Mouse (Mus musculus): ENCODE measurements around the gene Cyb5r4.
"Not testable (repeated sequence)": the region's sequence is repeated elsewhere in the genome, so short reads cannot be mapped to it uniquely, and the experiment has no call there.

Gene Cyb5r4

GRCm38 (mm10) chr9:87021778-87022523 is at the start of gene Cyb5r4:
Gene Cyb5r4, plus strand, starts transcription at chr9:87022014.
- DNase-seq (ENCODE audit: low spot score), result peak; percentile 98

GRCm38 (mm10) chr9:86972471-86972870 is 49.3 kb upstream of the Cyb5r4 start:
- not testable (repeated sequence) for DNase-seq (ENCODE audit: low spot score)

GRCm38 (mm10) chr9:86973562-86973961 is 48.3 kb upstream of the Cyb5r4 start:
- DNase-seq (ENCODE audit: low spot score), result no peak

- peak; percentile 50 for DNase-seq (ENCODE audit: low spot score)
Measured at GRCm38 (mm10) chr9:86976896-86977295, 44.9 kb upstream of the Cyb5r4 start.

- no peak for DNase-seq (ENCODE audit: low spot score)
Measured at GRCm38 (mm10) chr9:86978257-86978907, 43.4 kb upstream of the Cyb5r4 start.

GRCm38 (mm10) chr9:86980048-86980447 is 41.8 kb upstream of the Cyb5r4 start:
- no peak for DNase-seq (ENCODE audit: low spot score)

GRCm38 (mm10) chr9:86980942-86981341 is 40.9 kb upstream of the Cyb5r4 start:
- no peak for DNase-seq (ENCODE audit: low spot score)

- no peak for DNase-seq (ENCODE audit: low spot score)
Measured at GRCm38 (mm10) chr9:86981551-86981950, 40.3 kb upstream of the Cyb5r4 start.

- no peak for DNase-seq (ENCODE audit: low spot score)
Measured at GRCm38 (mm10) chr9:86984583-86984982, 37.2 kb upstream of the Cyb5r4 start.

GRCm38 (mm10) chr9:86985105-86985504 is 36.7 kb upstream of the Cyb5r4 start:
- no peak for DNase-seq (ENCODE audit: low spot score)

GRCm38 (mm10) chr9:86986703-86987296 is 35.0 kb upstream of the Cyb5r4 start:
- no peak for DNase-seq (ENCODE audit: low spot score)

GRCm38 (mm10) chr9:86989822-86990221 is 32.0 kb upstream of the Cyb5r4 start:
- no peak for DNase-seq (ENCODE audit: low spot score)

- no peak for DNase-seq (ENCODE audit: low spot score)
Measured at GRCm38 (mm10) chr9:86991758-86992157, 30.1 kb upstream of the Cyb5r4 start.

- DNase-seq (ENCODE audit: low spot score), result no peak
Measured at GRCm38 (mm10) chr9:86997046-86997691, 24.6 kb upstream of the Cyb5r4 start.

- DNase-seq (ENCODE audit: low spot score), result no peak
Measured at GRCm38 (mm10) chr9:86999956-87000582, 21.7 kb upstream of the Cyb5r4 start.

GRCm38 (mm10) chr9:87004701-87005434 is 16.9 kb upstream of the Cyb5r4 start:
- no peak for DNase-seq (ENCODE audit: low spot score)

GRCm38 (mm10) chr9:87005435-87005779 is 16.4 kb upstream of the Cyb5r4 start:
- no peak for DNase-seq (ENCODE audit: low spot score)

GRCm38 (mm10) chr9:87008507-87008906 is 13.3 kb upstream of the Cyb5r4 start:
- DNase-seq (ENCODE audit: low spot score), result no peak

GRCm38 (mm10) chr9:87008919-87009318 is 12.9 kb upstream of the Cyb5r4 start:
- no peak for DNase-seq (ENCODE audit: low spot score)

- DNase-seq (ENCODE audit: low spot score), result no peak
Measured at GRCm38 (mm10) chr9:87015288-87015937, 6.4 kb upstream of the Cyb5r4 start, which contains the start of gene Ripply2. Gene Ripply2, plus strand, starts transcription at chr9:87015537.

- DNase-seq (ENCODE audit: low spot score), result no peak
Measured at GRCm38 (mm10) chr9:87015938-87016294, 5.9 kb upstream of the Cyb5r4 start.
